Mouse (Mus musculus): ENCODE results near the gene Nmrk2. TPM values are rescaled to one million over a fixed set of nuclear protein-coding genes. Genes with fewer than 3 reads are reported as not detected.
"Not testable (repeated sequence)": the region's sequence is repeated elsewhere in the genome, so short reads cannot be mapped to it uniquely, and the experiment has no call there.

Nmrk2 gene
- polyA plus RNA-seq, 1 experiment: not detected

- H3K4me1 ChIP-seq (ENCODE audit: control insufficient read depth, insufficient read depth, low read length): no peaks in the 10 kb centered on the region
- H3K27ac ChIP-seq (ENCODE audit: insufficient read depth, low read length): no peak within 1 kb of the TSS
Measured at GRCm38 (mm10) chr10:81232580-81233225, 30.9 kb upstream of the Nmrk2 start, which contains the start of gene Zfr2. TSS of gene Zfr2 (plus strand) at chr10:81233155.

GRCm38 (mm10) chr10:81231436-81231835, 29.6 kb upstream of the Nmrk2 start:
- Histone ChIP-seq H3K27me3 (ENCODE audit: control insufficient read depth, insufficient read depth, low read length, poor library complexity, severe bottlenecking) (no peaks in the 10 kb centered on the region), H3K4me3 (ENCODE audit: low read depth, low read length) (no peak overlapping the region), H3K36me3 (ENCODE audit: control insufficient read depth, insufficient read depth, low read length, poor library complexity, severe bottlenecking) (no peaks in the 10 kb centered on the region), H3K4me1 (ENCODE audit: control insufficient read depth, insufficient read depth, low read length) (no peaks in the 10 kb centered on the region), H3K27ac (ENCODE audit: insufficient read depth, low read length) (no peak overlapping the region), H3K9me3 (replicated peaks; ENCODE audit: control insufficient read depth, insufficient read depth, low read length, poor library complexity, severe bottlenecking) (no peaks in the 10 kb centered on the region), H3K9ac (ENCODE audit: low read depth, poor library complexity, severe bottlenecking) (no peak overlapping the region)
- no peak for TF ChIP-seq EP300 (IDR thresholded peaks at IDR 0.05; ENCODE audit: insufficient read depth, low read depth, low read length)
- no peak for TF ChIP-seq POLR2A (IDR thresholded peaks at IDR 0.05; ENCODE audit: insufficient read depth, low read length)
- no peak for TF ChIP-seq CTCF (IDR thresholded peaks at IDR 0.05; ENCODE audit: low read depth, low read length)

More at GRCm38 (mm10) chr10:81232580-81233225, 30.9 kb upstream of the Nmrk2 start, which contains the start of gene Zfr2:
- Histone ChIP-seq H3K4me3 (ENCODE audit: low read depth, low read length) (peak within 1 kb of the TSS; percentile 70), H3K36me3 (ENCODE audit: control insufficient read depth, insufficient read depth, low read length, poor library complexity, severe bottlenecking) (no peaks in the 10 kb centered on the region), H3K27me3 (ENCODE audit: control insufficient read depth, insufficient read depth, low read length, poor library complexity, severe bottlenecking) (no peaks in the 10 kb centered on the region), H3K9ac (ENCODE audit: low read depth, poor library complexity, severe bottlenecking) (peak within 1 kb of the TSS; percentile 54), H3K9me3 (replicated peaks; ENCODE audit: control insufficient read depth, insufficient read depth, low read length, poor library complexity, severe bottlenecking) (no peaks in the 10 kb centered on the region)
- TF ChIP-seq POLR2A (IDR thresholded peaks at IDR 0.05; ENCODE audit: insufficient read depth, low read length) (no peak), EP300 (IDR thresholded peaks at IDR 0.05; ENCODE audit: insufficient read depth, low read depth, low read length) (no peak), CTCF (IDR thresholded peaks at IDR 0.05; ENCODE audit: low read depth, low read length) (no peak)

GRCm38 (mm10) chr10:81230438-81231332, 28.8 kb upstream of the Nmrk2 start, which contains the start of gene Atcay:
TSS of gene Atcay (minus strand) at chr10:81230833.
- no peaks in the 10 kb centered on the region for H3K4me1 ChIP-seq (ENCODE audit: control insufficient read depth, insufficient read depth, low read length)
- H3K27me3 ChIP-seq (ENCODE audit: control insufficient read depth, insufficient read depth, low read length, poor library complexity, severe bottlenecking): no peaks in the 10 kb centered on the region
- no peak within 1 kb of the TSS for H3K9ac ChIP-seq (ENCODE audit: low read depth, poor library complexity, severe bottlenecking)
- H3K36me3 ChIP-seq (ENCODE audit: control insufficient read depth, insufficient read depth, low read length, poor library complexity, severe bottlenecking): no peaks in the 10 kb centered on the region
- no peak within 1 kb of the TSS for H3K27ac ChIP-seq (ENCODE audit: insufficient read depth, low read length)
- H3K4me3 ChIP-seq (ENCODE audit: low read depth, low read length): peak within 1 kb of the TSS; percentile 39
- TF ChIP-seq EP300 (IDR thresholded peaks at IDR 0.05; ENCODE audit: insufficient read depth, low read depth, low read length): no peak
- peak; percentile 58 for TF ChIP-seq CTCF (IDR thresholded peaks at IDR 0.05; ENCODE audit: low read depth, low read length)
- H3K9me3 ChIP-seq (replicated peaks; ENCODE audit: control insufficient read depth, insufficient read depth, low read length, poor library complexity, severe bottlenecking): no peaks in the 10 kb centered on the region

GRCm38 (mm10) chr10:81229735-81230437, 28.0 kb upstream of the Nmrk2 start:
- H3K4me1 ChIP-seq (ENCODE audit: control insufficient read depth, insufficient read depth, low read length): no peaks in the 10 kb centered on the region
- no peaks in the 10 kb centered on the region for H3K27me3 ChIP-seq (ENCODE audit: control insufficient read depth, insufficient read depth, low read length, poor library complexity, severe bottlenecking)
- H3K27ac ChIP-seq (ENCODE audit: insufficient read depth, low read length): no peak overlapping the region
- H3K4me3 ChIP-seq (ENCODE audit: low read depth, low read length): peak overlapping the region; percentile 39
- TF ChIP-seq POLR2A (IDR thresholded peaks at IDR 0.05; ENCODE audit: insufficient read depth, low read length) (no peak), EP300 (IDR thresholded peaks at IDR 0.05; ENCODE audit: insufficient read depth, low read depth, low read length) (peak; percentile 46; the same call in 1 of the 2 replicates)
- no peaks in the 10 kb centered on the region for H3K36me3 ChIP-seq (ENCODE audit: control insufficient read depth, insufficient read depth, low read length, poor library complexity, severe bottlenecking)
- no peak overlapping the region for H3K9ac ChIP-seq (ENCODE audit: low read depth, poor library complexity, severe bottlenecking)
- H3K9me3 ChIP-seq (replicated peaks; ENCODE audit: control insufficient read depth, insufficient read depth, low read length, poor library complexity, severe bottlenecking): no peaks in the 10 kb centered on the region

- not testable (repeated sequence) for H3K9ac ChIP-seq (ENCODE audit: low read depth, poor library complexity, severe bottlenecking); H3K36me3 ChIP-seq (ENCODE audit: control insufficient read depth, insufficient read depth, low read length, poor library complexity, severe bottlenecking); H3K27me3 ChIP-seq (ENCODE audit: control insufficient read depth, insufficient read depth, low read length, poor library complexity, severe bottlenecking); H3K4me3 ChIP-seq (ENCODE audit: low read depth, low read length); H3K9me3 ChIP-seq (replicated peaks; ENCODE audit: control insufficient read depth, insufficient read depth, low read length, poor library complexity, severe bottlenecking); H3K27ac ChIP-seq (ENCODE audit: insufficient read depth, low read length); H3K4me1 ChIP-seq (ENCODE audit: control insufficient read depth, insufficient read depth, low read length)
Measured at GRCm38 (mm10) chr10:81223731-81224130, 21.9 kb upstream of the Nmrk2 start.

All from ES-Bruce4 (cell line).